Mouse (Mus musculus): ENCODE results near the gene Fuca2. TPM values are rescaled to one million over a fixed set of nuclear protein-coding genes. Genes with fewer than 3 reads are reported as not detected.

Fuca2 gene
- polyA plus RNA-seq, 1 experiment from 2014 or later = 21.5 TPM

DNA sequence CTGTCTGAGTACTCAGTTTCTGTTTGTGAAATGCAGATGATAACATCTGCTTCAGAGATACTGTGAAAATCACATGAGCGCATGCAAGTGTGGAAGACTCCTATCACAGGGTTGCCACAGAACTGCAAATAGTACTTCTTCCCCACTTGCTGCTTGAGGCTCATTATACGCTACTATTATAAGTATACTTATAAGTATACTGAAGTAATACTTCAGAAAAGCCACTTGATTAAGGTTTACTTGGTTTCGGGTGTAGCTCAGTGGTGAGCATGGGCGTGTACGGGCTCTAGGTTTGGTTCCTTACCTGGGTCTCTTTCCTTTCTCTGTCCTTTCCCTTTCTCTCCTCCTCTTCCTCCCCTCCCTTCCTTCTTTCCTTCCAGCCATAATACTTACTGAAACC, 42.4 kb downstream of the Fuca2 start:
- Histone ChIP-seq H3K4me1 (replicated peaks; ENCODE audit: control insufficient read depth, insufficient read depth, low read length) (no peaks in the 10 kb centered on the region), H3K27ac (ENCODE audit: low read depth, low read length) (no peak overlapping the region), H3K36me3 (ENCODE audit: control insufficient read depth, insufficient read depth, low read length) (no peaks in the 10 kb centered on the region; the same call in 1 of the 2 replicates), H3K4me3 (ENCODE audit: low read depth, low read length) (no peak overlapping the region), H3K27me3 (ENCODE audit: control insufficient read depth, insufficient read depth, low read length) (no peaks in the 10 kb centered on the region), H3K9ac (ENCODE audit: low read length) (no peak overlapping the region), H3K9me3 (ENCODE audit: control insufficient read depth, low read length) (no peaks in the 10 kb centered on the region), H3K4me2 (ENCODE audit: low read depth, low read length, severe bottlenecking) (no peak overlapping the region)
- ATAC-seq (replicated peaks; ENCODE audit: low FRiP score) (no peak), DNase-seq (ENCODE audit: low spot score) (no peak)
- 95% methylated on average over 5 of the region's 5 CpGs for WGBS

DNA sequence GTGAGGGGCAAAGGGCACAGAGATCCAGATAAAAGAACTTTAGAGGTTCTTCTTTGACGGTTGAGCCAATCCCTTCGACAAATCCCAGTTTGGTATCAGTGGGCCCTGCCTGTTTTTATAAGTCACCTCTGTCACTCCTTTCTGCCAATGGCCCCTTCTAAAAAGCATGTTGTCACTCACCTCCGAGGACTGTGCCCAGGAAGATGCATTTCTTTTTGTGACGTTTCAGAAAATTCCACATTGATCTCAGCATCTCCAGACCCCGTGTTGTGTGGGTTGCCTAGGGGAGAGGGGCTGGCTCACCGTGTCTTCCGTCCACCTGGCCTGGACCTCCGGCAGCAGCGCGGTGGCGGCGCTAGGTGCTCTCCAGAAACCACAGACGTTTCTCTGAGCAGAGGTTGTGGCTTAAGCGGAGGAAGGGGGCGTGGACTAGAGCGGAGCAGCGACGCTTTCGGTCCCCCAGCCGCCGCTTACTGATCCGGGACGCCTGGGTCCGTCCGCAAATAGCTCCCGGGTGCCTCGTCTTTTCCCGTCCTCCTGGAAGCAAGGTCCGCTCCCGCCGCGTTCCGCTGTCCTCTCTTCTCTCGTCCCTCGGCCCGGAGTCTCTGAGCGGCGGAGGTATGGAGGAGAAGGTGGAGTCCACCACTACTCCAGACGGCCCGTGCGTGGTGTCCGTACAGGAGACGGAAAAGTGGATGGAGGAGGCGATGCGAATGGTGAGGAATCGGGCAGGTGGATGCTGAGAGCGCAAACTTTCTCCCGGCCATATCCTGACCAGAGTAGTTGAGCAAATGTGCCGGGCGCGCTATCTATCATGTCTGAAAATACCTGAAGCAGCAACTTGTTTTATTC, 53.5 kb downstream of the Fuca2 start, which contains the start of the genes Adat2 and Pex3:
Gene Adat2 (plus strand): TSS at position 249 of the 852 bp plus-strand sequence.
Gene Pex3 (minus strand): TSS at position 497 of the 852 bp plus-strand sequence.
- WGBS = under 1% methylated on average over 51 of the region's 51 CpGs
- Histone ChIP-seq H3K9ac (ENCODE audit: low read length) (peak within 1 kb of the TSS; percentile 90), H3K27ac (ENCODE audit: low read depth, low read length) (no peak within 1 kb of the TSS), H3K4me1 (replicated peaks; ENCODE audit: control insufficient read depth, insufficient read depth, low read length) (peaks cover 2% of the 10 kb centered on the region; the same call in 1 of the 2 replicates), H3K27me3 (ENCODE audit: control insufficient read depth, insufficient read depth, low read length) (no peaks in the 10 kb centered on the region), H3K4me3 (ENCODE audit: low read depth, low read length) (peak within 1 kb of the TSS; percentile 69), H3K4me2 (ENCODE audit: low read depth, low read length, severe bottlenecking) (peak within 1 kb of the TSS; percentile 64), H3K9me3 (ENCODE audit: control insufficient read depth, low read length) (no peaks in the 10 kb centered on the region), H3K36me3 (ENCODE audit: control insufficient read depth, insufficient read depth, low read length) (no peaks in the 10 kb centered on the region)
- DNase-seq (ENCODE audit: low spot score) = peak; percentile 95
- ATAC-seq (replicated peaks; ENCODE audit: low FRiP score) = peak; percentile 95

DNA sequence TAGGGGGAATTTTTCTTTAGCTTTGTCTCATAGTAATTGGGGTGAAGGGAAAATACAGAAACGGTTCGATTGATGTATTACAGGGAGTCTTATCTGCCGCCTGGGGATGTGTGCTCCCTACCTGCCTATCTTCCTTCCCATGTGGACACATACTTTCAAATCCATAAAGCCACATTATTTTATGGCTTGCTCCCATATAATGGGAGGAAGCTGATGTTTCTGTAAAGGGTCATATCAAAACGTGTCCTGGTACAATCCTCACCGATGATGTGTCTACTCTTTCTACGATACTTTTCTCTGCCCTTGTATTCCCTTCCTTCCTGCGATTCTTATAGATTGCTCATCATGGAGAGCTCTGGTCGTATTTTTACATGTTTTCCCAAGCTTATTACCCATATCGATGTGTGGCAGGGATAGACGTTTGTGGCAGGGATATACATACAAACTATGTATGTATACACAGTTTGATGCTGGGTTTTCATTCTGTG, 54.2 kb downstream of the Fuca2 start:
- peak overlapping the region; percentile 69 for H3K4me3 ChIP-seq (ENCODE audit: low read depth, low read length)
- no peaks in the 10 kb centered on the region for H3K36me3 ChIP-seq (ENCODE audit: control insufficient read depth, insufficient read depth, low read length)
- WGBS = 32% methylated on average over 10 of the region's 10 CpGs
- no peak overlapping the region for H3K27ac ChIP-seq (ENCODE audit: low read depth, low read length)
- no peak for DNase-seq (ENCODE audit: low spot score)
- H3K4me1 ChIP-seq (replicated peaks; ENCODE audit: control insufficient read depth, insufficient read depth, low read length) = peaks cover 2% of the 10 kb centered on the region; the same call in 1 of the 2 replicates
- H3K4me2 ChIP-seq (ENCODE audit: low read depth, low read length, severe bottlenecking) = peak overlapping the region; percentile 64
- no peaks in the 10 kb centered on the region for H3K27me3 ChIP-seq (ENCODE audit: control insufficient read depth, insufficient read depth, low read length)
- no peaks in the 10 kb centered on the region for H3K9me3 ChIP-seq (ENCODE audit: control insufficient read depth, low read length)
- ATAC-seq (replicated peaks; ENCODE audit: low FRiP score) = peak; percentile 11; the same call in 1 of the 2 replicates
- H3K9ac ChIP-seq (ENCODE audit: low read length) = peak overlapping the region; percentile 90

DNA sequence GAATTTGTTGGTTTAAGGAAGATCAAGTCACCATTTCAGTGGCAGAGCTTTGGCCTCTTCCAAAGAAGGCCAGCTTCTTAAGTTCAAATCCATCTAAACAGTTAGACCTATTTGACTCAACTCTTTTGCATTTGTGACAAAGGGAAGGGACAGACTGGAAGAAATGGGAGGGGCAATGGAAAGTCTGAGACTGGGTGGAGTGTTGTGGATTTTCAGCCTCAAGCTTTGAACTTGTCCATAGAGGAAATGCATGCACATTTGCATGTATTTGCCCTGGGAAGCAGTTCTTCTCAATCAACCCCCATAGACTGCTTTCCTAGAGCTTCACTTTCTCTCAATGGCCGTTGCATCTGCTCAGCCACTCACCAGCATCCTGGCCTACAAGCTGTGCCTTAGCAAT, 55.0 kb downstream of the Fuca2 start:
- no peak for ATAC-seq (replicated peaks; ENCODE audit: low FRiP score)
- Histone ChIP-seq H3K27me3 (ENCODE audit: control insufficient read depth, insufficient read depth, low read length) (no peaks in the 10 kb centered on the region), H3K9me3 (ENCODE audit: control insufficient read depth, low read length) (no peaks in the 10 kb centered on the region), H3K9ac (ENCODE audit: low read length) (no peak overlapping the region), H3K36me3 (ENCODE audit: control insufficient read depth, insufficient read depth, low read length) (no peaks in the 10 kb centered on the region), H3K27ac (ENCODE audit: low read depth, low read length) (no peak overlapping the region), H3K4me3 (ENCODE audit: low read depth, low read length) (no peak overlapping the region), H3K4me1 (replicated peaks; ENCODE audit: control insufficient read depth, insufficient read depth, low read length) (peaks cover 2% of the 10 kb centered on the region; the same call in 1 of the 2 replicates), H3K4me2 (ENCODE audit: low read depth, low read length, severe bottlenecking) (no peak overlapping the region)
- DNase-seq (ENCODE audit: low spot score) = no peak
- WGBS = 96% methylated on average over 1 of the region's 1 CpGs

DNA sequence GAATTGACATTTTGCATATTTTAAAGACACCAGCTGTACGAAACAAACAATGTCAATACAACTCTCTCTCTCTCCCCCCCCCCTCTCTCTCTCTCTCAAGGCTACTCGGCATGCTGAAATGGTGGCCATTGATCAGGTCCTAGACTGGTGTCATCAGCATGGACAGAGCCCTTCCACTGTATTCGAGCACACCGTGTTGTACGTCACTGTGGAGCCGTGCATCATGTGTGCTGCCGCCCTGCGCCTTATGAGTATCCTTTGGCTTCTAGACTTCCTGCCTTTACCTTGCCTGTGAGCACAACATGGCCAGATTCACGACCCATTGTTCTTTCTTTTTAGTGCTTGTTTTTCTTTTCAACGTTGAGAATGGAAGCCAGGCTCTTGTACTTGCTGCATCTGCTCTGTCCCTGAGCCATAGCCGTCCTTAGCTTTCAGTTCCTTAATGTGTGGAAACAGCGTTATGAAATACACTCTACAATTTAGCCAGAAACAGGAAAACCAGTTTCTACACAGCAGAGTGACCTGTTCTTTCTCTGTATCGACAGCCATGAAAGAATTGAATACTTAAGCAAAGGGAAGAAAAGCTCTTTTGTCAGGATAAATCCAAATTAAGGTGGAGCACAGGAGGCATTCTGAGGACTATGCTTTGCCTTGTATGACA, 60.8 kb downstream of the Fuca2 start:
- 91% methylated on average over 13 of the region's 13 CpGs for WGBS
- no peak overlapping the region for H3K4me2 ChIP-seq (ENCODE audit: low read depth, low read length, severe bottlenecking)
- no peaks in the 10 kb centered on the region for H3K4me1 ChIP-seq (replicated peaks; ENCODE audit: control insufficient read depth, insufficient read depth, low read length)
- H3K4me3 ChIP-seq (ENCODE audit: low read depth, low read length) = no peak overlapping the region
- H3K9me3 ChIP-seq (ENCODE audit: control insufficient read depth, low read length) = no peaks in the 10 kb centered on the region
- no peaks in the 10 kb centered on the region for H3K27me3 ChIP-seq (ENCODE audit: control insufficient read depth, insufficient read depth, low read length)
- H3K9ac ChIP-seq (ENCODE audit: low read length) = no peak overlapping the region
- peaks cover 3% of the 10 kb centered on the region; the same call in 1 of the 2 replicates for H3K36me3 ChIP-seq (ENCODE audit: control insufficient read depth, insufficient read depth, low read length)
- H3K27ac ChIP-seq (ENCODE audit: low read depth, low read length) = no peak overlapping the region
- DNase-seq (ENCODE audit: low spot score) (no peak), ATAC-seq (replicated peaks; ENCODE audit: low FRiP score) (no peak)

DNA sequence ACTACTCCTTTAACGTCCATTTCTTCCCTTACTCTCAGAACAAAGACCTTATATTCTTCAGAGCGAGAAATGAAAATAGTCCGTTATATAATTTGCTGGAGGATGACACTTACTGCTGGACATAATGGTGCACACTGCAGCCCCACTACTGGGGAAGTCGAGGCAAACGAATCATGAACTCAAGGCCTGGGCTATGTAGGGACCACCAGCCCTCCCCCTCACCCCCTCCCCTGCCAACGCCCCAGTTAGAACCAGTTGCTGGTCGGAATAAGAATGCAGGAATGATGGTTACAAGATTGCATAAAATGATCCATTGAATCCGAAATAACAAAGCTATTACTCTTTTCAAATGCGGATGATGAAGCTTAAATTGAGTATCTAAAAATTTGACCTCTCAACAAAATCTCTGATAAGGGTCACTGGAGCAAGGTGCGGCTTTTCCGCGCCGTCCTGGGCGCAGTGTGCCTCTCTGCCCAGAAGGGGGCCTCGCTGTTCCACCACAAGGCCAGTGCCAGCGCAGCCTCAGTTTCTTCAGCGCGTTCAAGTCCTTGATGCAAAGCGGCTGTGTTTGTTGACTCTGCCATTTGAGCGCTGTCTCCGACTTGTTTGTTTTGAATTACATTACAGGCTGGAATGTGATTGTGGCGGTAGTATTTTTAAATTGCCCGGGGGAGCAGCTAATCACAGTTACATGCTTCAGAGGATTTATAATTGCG, 65.2 kb downstream of the Fuca2 start:
- WGBS = 27% methylated on average over 24 of the region's 24 CpGs
- Histone ChIP-seq H3K27me3 (ENCODE audit: control insufficient read depth, insufficient read depth, low read length) (peaks cover 8% of the 10 kb centered on the region), H3K4me1 (replicated peaks; ENCODE audit: control insufficient read depth, insufficient read depth, low read length) (no peaks in the 10 kb centered on the region; the same call in 1 of the 2 replicates), H3K9me3 (ENCODE audit: control insufficient read depth, low read length) (no peaks in the 10 kb centered on the region), H3K4me2 (ENCODE audit: low read depth, low read length, severe bottlenecking) (peak overlapping the region; percentile 26; the same call in 1 of the 2 replicates), H3K4me3 (ENCODE audit: low read depth, low read length) (no peak overlapping the region), H3K36me3 (ENCODE audit: control insufficient read depth, insufficient read depth, low read length) (peaks cover 3% of the 10 kb centered on the region; the same call in 1 of the 2 replicates), H3K27ac (ENCODE audit: low read depth, low read length) (no peak overlapping the region), H3K9ac (ENCODE audit: low read length) (no peak overlapping the region)
- DNase-seq (ENCODE audit: low spot score) = peak; percentile 85
- ATAC-seq (replicated peaks; ENCODE audit: low FRiP score) = peak; percentile 72

DNA sequence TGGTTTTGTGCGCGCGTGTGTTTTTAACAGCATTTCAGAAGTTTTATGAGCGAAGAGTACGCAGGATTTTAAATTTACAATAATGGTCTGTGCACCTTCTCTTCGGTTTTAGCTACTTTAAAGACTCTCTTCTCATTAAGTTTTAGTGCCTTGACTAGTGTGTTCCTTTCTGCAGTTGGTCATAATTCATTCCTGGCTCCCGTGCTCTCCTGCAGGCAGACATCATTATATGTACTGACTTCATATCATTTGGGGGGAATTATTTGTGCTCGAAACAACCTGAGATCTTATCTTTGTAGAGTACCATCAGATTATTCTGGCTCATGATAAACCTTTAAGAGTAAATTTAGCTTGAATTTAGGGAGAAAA, 65.7 kb downstream of the Fuca2 start:
- 68% methylated on average over 8 of the region's 8 CpGs for WGBS
- Histone ChIP-seq H3K9ac (ENCODE audit: low read length) (no peak overlapping the region), H3K9me3 (ENCODE audit: control insufficient read depth, low read length) (no peaks in the 10 kb centered on the region), H3K4me2 (ENCODE audit: low read depth, low read length, severe bottlenecking) (peak overlapping the region; percentile 26; the same call in 1 of the 2 replicates), H3K4me1 (replicated peaks; ENCODE audit: control insufficient read depth, insufficient read depth, low read length) (no peaks in the 10 kb centered on the region; the same call in 1 of the 2 replicates), H3K27me3 (ENCODE audit: control insufficient read depth, insufficient read depth, low read length) (peaks cover 8% of the 10 kb centered on the region), H3K36me3 (ENCODE audit: control insufficient read depth, insufficient read depth, low read length) (peaks cover 3% of the 10 kb centered on the region; the same call in 1 of the 2 replicates), H3K27ac (ENCODE audit: low read depth, low read length) (no peak overlapping the region), H3K4me3 (ENCODE audit: low read depth, low read length) (no peak overlapping the region)
- no peak for ATAC-seq (replicated peaks; ENCODE audit: low FRiP score)
- DNase-seq (ENCODE audit: low spot score) = no peak

DNA sequence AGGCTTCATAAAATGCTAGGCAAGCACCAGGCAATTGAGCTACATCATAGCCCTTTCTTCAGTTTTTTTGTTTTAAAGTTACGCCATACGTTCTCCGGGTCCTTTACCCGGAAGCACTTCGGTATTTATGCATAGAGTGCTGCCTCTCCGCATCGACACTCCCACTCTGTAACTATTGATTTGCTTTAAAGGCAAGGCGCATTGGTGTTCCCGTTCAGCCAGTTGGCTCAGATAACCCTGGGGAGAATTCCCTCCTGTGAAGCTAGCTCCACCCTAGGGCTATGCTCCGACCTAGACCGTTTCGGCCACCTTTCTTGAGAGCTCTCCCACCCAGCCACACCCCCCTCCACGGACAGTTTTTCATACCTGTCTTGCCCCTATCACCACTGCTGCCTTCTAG, 67.1 kb downstream of the Fuca2 start:
- ATAC-seq (replicated peaks; ENCODE audit: low FRiP score) = no peak
- DNase-seq (ENCODE audit: low spot score) = no peak
- H3K9me3 ChIP-seq (ENCODE audit: control insufficient read depth, low read length) = no peaks in the 10 kb centered on the region
- no peak overlapping the region for H3K9ac ChIP-seq (ENCODE audit: low read length)
- peaks cover 3% of the 10 kb centered on the region; the same call in 1 of the 2 replicates for H3K36me3 ChIP-seq (ENCODE audit: control insufficient read depth, insufficient read depth, low read length)
- no peak overlapping the region for H3K4me2 ChIP-seq (ENCODE audit: low read depth, low read length, severe bottlenecking)
- peaks cover 8% of the 10 kb centered on the region for H3K27me3 ChIP-seq (ENCODE audit: control insufficient read depth, insufficient read depth, low read length)
- H3K4me3 ChIP-seq (ENCODE audit: low read depth, low read length) = no peak overlapping the region
- H3K27ac ChIP-seq (ENCODE audit: low read depth, low read length) = no peak overlapping the region
- H3K4me1 ChIP-seq (replicated peaks; ENCODE audit: control insufficient read depth, insufficient read depth, low read length) = no peaks in the 10 kb centered on the region; the same call in 1 of the 2 replicates
- WGBS = 65% methylated on average over 13 of the region's 13 CpGs

Data from forebrain, embryonic 11.5 days (tissue).